Mouse (Mus musculus): ENCODE results near the gene Catsper4.
A peak's percentile ranks its signal among the peaks of the same experiment; 100 is the strongest.

The Catsper4 gene

GRCm38 (mm10) chr4:134250930-134251240, 23.7 kb upstream of the Catsper4 start:
- no peak for DNase-seq (ENCODE audit: low spot score in 2 of 2)

- DNase-seq (ENCODE audit: low spot score in 2 of 2) = no peak
Measured at GRCm38 (mm10) chr4:134250116-134250929, 23.1 kb upstream of the Catsper4 start.

GRCm38 (mm10) chr4:134249651-134250050, 22.5 kb upstream of the Catsper4 start:
- peak; percentile 54 for DNase-seq (ENCODE audit: low spot score in 2 of 2)

GRCm38 (mm10) chr4:134246719-134247258, 19.6 kb upstream of the Catsper4 start, which contains the start of gene Gm30191:
Gm30191 (plus strand) TSS chr4:134246935.
- no peak for DNase-seq (ENCODE audit: low spot score in 2 of 2)

GRCm38 (mm10) chr4:134246256-134246655, 19.1 kb upstream of the Catsper4 start:
- DNase-seq (ENCODE audit: low spot score in 2 of 2) = no peak

GRCm38 (mm10) chr4:134245148-134245843, 18.1 kb upstream of the Catsper4 start, which contains the start of gene Zfp593:
Zfp593 (minus strand) TSS chr4:134245592.
- DNase-seq (ENCODE audit: low spot score in 2 of 2) = peak; percentile 93 to 95

- DNase-seq (ENCODE audit: low spot score in 2 of 2) = no peak
Measured at GRCm38 (mm10) chr4:134243516-134244250, 16.5 kb upstream of the Catsper4 start, which contains the start of gene E130218I03Rik. E130218I03Rik (plus strand) TSS chr4:134243662.

- no peak for DNase-seq (ENCODE audit: low spot score in 2 of 2)
Measured at GRCm38 (mm10) chr4:134238686-134239085, 11.5 kb upstream of the Catsper4 start.

- DNase-seq (ENCODE audit: low spot score in 2 of 2) = no peak
Measured at GRCm38 (mm10) chr4:134238279-134238651, 11.1 kb upstream of the Catsper4 start, which contains the start of gene Cnksr1. Cnksr1 (minus strand) TSS chr4:134238399.

GRCm38 (mm10) chr4:134237582-134238278, 10.5 kb upstream of the Catsper4 start:
- DNase-seq (ENCODE audit: low spot score in 2 of 2) = no peak

GRCm38 (mm10) chr4:134234876-134235275, 7.7 kb upstream of the Catsper4 start:
- DNase-seq (ENCODE audit: low spot score in 2 of 2) = no peak

GRCm38 (mm10) chr4:134230431-134230830, 3.2 kb upstream of the Catsper4 start:
- no peak for DNase-seq (ENCODE audit: low spot score in 2 of 2)

- no peak for DNase-seq (ENCODE audit: low spot score in 2 of 2)
Measured at GRCm38 (mm10) chr4:134222793-134223600, 4.2 kb downstream of the Catsper4 start.

- no peak for DNase-seq (ENCODE audit: low spot score in 2 of 2)
Measured at GRCm38 (mm10) chr4:134206488-134207053, 20.6 kb downstream of the Catsper4 start.

GRCm38 (mm10) chr4:134203340-134203896, 23.8 kb downstream of the Catsper4 start:
- DNase-seq (ENCODE audit: low spot score in 2 of 2) = no peak

GRCm38 (mm10) chr4:134202904-134203303, 24.3 kb downstream of the Catsper4 start, which contains the start of gene Gm7534:
Gm7534 (minus strand) TSS chr4:134203004.
- no peak for DNase-seq (ENCODE audit: low spot score in 2 of 2)

GRCm38 (mm10) chr4:134199371-134199770, 27.8 kb downstream of the Catsper4 start:
- DNase-seq (ENCODE audit: low spot score in 2 of 2) = no peak

- DNase-seq (ENCODE audit: low spot score in 2 of 2) = no peak
Measured at GRCm38 (mm10) chr4:134186268-134186667, 40.9 kb downstream of the Catsper4 start.

GRCm38 (mm10) chr4:134185569-134185968, 41.6 kb downstream of the Catsper4 start:
- DNase-seq (ENCODE audit: low spot score in 2 of 2) = no peak

- no peak for DNase-seq (ENCODE audit: low spot score in 2 of 2)
Measured at GRCm38 (mm10) chr4:134183711-134184110, 43.5 kb downstream of the Catsper4 start.
